Mouse (Mus musculus): Measurements from ENCODE around the gene Rxylt1. TPM values are rescaled to one million over a fixed set of nuclear protein-coding genes. Genes with fewer than 3 reads are reported as not detected.

Gene Rxylt1
- polyA plus RNA-seq, 1 experiment from 2014 or later, result 39.8 TPM

- Histone ChIP-seq H3K4me3 (ENCODE audit: low read length) (no peak overlapping the region), H3K36me3 (ENCODE audit: control insufficient read depth, insufficient read depth) (no peaks in the 10 kb centered on the region), H3K27me3 (ENCODE audit: control insufficient read depth, insufficient read depth, low read length) (peaks cover 19% of the 10 kb centered on the region), H3K4me1 (ENCODE audit: control insufficient read depth, insufficient read depth, low read length) (peaks cover 17% of the 10 kb centered on the region), H3K4me2 (ENCODE audit: low read depth, low read length) (peak overlapping the region; percentile 10; the same call in 1 of the 2 replicates), H3K27ac (ENCODE audit: low read length) (no peak overlapping the region), H3K9me3 (replicated peaks; ENCODE audit: control insufficient read depth, low read length) (no peaks in the 10 kb centered on the region), H3K9ac (ENCODE audit: low read length) (no peak overlapping the region)
- 58% methylated on average over 7 of the region's 7 CpGs for WGBS
- no peak for ATAC-seq (replicated peaks; ENCODE audit: extremely low read depth, insufficient read depth, low FRiP score)
These were observed 67.4 kb downstream of the Rxylt1 start for GRCm38 (mm10) chr10:122029738-122030137.

Other genes starting within 250 kb of the Rxylt1 start
- gene Srgap1, start 50.1 kb downstream of the Rxylt1 start, polyA plus RNA-seq (2015; fragmentation: Nextera tagmentation; extraction: Ambion mirVana), result 6.8 and 7.1 TPM in 2 replicates

Data from heart, embryonic 16.5 days (tissue).